Mouse (Mus musculus) T-cell, adult 2 months (primary cell): ENCODE data around the gene Pde6h.
"Not testable (repeated sequence)": the region's sequence is repeated elsewhere in the genome, so short reads cannot be mapped to it uniquely, and the experiment has no call there.

Source experiments
- DNase-seq: peaks from one replicate; pipeline ENCODE4 v3.0.0; 2022; ENCODE audit warnings: low spot score

The Pde6h gene

GRCm38 (mm10) chr6:136923532-136923931, at the start of gene Pde6h:
Gene Pde6h (plus strand): TSS chr6:136923832.
- no peak for DNase-seq

GRCm38 (mm10) chr6:136874599-136874998, 49.0 kb upstream of the Pde6h start:
- no peak for DNase-seq

GRCm38 (mm10) chr6:136875670-136876069, 48.0 kb upstream of the Pde6h start, which contains the start of gene Mgp:
Gene Mgp (minus strand): TSS chr6:136875823.
- DNase-seq: no peak

GRCm38 (mm10) chr6:136881678-136882077, 42.0 kb upstream of the Pde6h start:
- DNase-seq: no peak

GRCm38 (mm10) chr6:136883431-136883915, 40.2 kb upstream of the Pde6h start:
- DNase-seq: no peak

GRCm38 (mm10) chr6:136883961-136884360, 39.7 kb upstream of the Pde6h start:
- no peak for DNase-seq

- DNase-seq: not testable (repeated sequence)
These were observed 38.9 kb upstream of the Pde6h start for GRCm38 (mm10) chr6:136884766-136885165.

GRCm38 (mm10) chr6:136887854-136888253, 35.8 kb upstream of the Pde6h start:
- no peak for DNase-seq

GRCm38 (mm10) chr6:136889067-136889466, 34.6 kb upstream of the Pde6h start:
- DNase-seq: no peak

GRCm38 (mm10) chr6:136889554-136889953, 34.1 kb upstream of the Pde6h start:
- DNase-seq: no peak

- no peak for DNase-seq
These were observed 31.6 kb upstream of the Pde6h start for GRCm38 (mm10) chr6:136892002-136892401.

GRCm38 (mm10) chr6:136894532-136895339, 28.9 kb upstream of the Pde6h start:
- DNase-seq: no peak

GRCm38 (mm10) chr6:136897789-136898188, 25.8 kb upstream of the Pde6h start:
- no peak for DNase-seq

- no peak for DNase-seq
These were observed 25.4 kb upstream of the Pde6h start for GRCm38 (mm10) chr6:136898222-136898621.

GRCm38 (mm10) chr6:136898954-136899353, 24.7 kb upstream of the Pde6h start:
- DNase-seq: peak; percentile 50

GRCm38 (mm10) chr6:136900369-136901009, 23.1 kb upstream of the Pde6h start:
- DNase-seq: no peak

- DNase-seq: no peak
These were observed 22.6 kb upstream of the Pde6h start for GRCm38 (mm10) chr6:136901010-136901409.

GRCm38 (mm10) chr6:136902527-136902926, 21.1 kb upstream of the Pde6h start:
- peak; percentile 32 for DNase-seq

- no peak for DNase-seq
These were observed 19.7 kb upstream of the Pde6h start for GRCm38 (mm10) chr6:136903885-136904470.

GRCm38 (mm10) chr6:136906283-136906936, 17.2 kb upstream of the Pde6h start:
- DNase-seq: no peak

GRCm38 (mm10) chr6:136906937-136907293, 16.7 kb upstream of the Pde6h start:
- no peak for DNase-seq

GRCm38 (mm10) chr6:136910247-136910890, 13.3 kb upstream of the Pde6h start:
- no peak for DNase-seq
